Mouse (Mus musculus) urinary bladder, adult 2 months (tissue): Measurements from ENCODE around the gene Zfp663. TPM values are rescaled to one million over a fixed set of nuclear protein-coding genes. Genes with fewer than 3 reads are reported as not detected.
A peak's percentile ranks its signal among the peaks of the same experiment; 100 is the strongest.

ENCODE experiments used
- DNase-seq: peaks from one replicate; pipeline ENCODE4 v3.0.0; 2022; ENCODE audit warnings: low spot score
- polyA plus RNA-seq: library from polyadenylated mRNA; depleted of rRNA; stranded (reverse); fragments of >200 nt; gene quantifications from 2 replicates; pipeline ENCODE4 v1.2.3, GENCODE M21; 2012

Zfp663 gene
- polyA plus RNA-seq, 1 experiment, result not detected

- DNase-seq, result no peak
Measured at GRCm38 (mm10) chr2:165370348-165370747, 1.8 kb upstream of the Zfp663 start.

- DNase-seq, result no peak
Measured at GRCm38 (mm10) chr2:165367868-165368439, 575 bp downstream of the Zfp663 start.

GRCm38 (mm10) chr2:165367047-165367520 is 1.4 kb downstream of the Zfp663 start:
- DNase-seq, result no peak

- no peak for DNase-seq
Measured at GRCm38 (mm10) chr2:165364334-165365091, 4.0 kb downstream of the Zfp663 start.

GRCm38 (mm10) chr2:165363282-165363681 is 5.2 kb downstream of the Zfp663 start:
- no peak for DNase-seq

- DNase-seq, result no peak
Measured at GRCm38 (mm10) chr2:165360861-165361260, 7.7 kb downstream of the Zfp663 start.

- DNase-seq, result no peak
Measured at GRCm38 (mm10) chr2:165351828-165352513, 16.6 kb downstream of the Zfp663 start.

GRCm38 (mm10) chr2:165349466-165349865 is 19.1 kb downstream of the Zfp663 start:
- no peak for DNase-seq

- no peak for DNase-seq
Measured at GRCm38 (mm10) chr2:165346180-165346579, 22.3 kb downstream of the Zfp663 start.

GRCm38 (mm10) chr2:165337191-165337590 is 31.3 kb downstream of the Zfp663 start:
- DNase-seq, result no peak

- DNase-seq, result no peak
Measured at GRCm38 (mm10) chr2:165332610-165333210, 35.8 kb downstream of the Zfp663 start.

- DNase-seq, result no peak
Measured at GRCm38 (mm10) chr2:165329703-165330102, 38.8 kb downstream of the Zfp663 start.

- DNase-seq, result no peak
Measured at GRCm38 (mm10) chr2:165328746-165329145, 39.8 kb downstream of the Zfp663 start.

GRCm38 (mm10) chr2:165327386-165327785 is 41.1 kb downstream of the Zfp663 start:
- DNase-seq, result no peak

- peak; percentile 89 for DNase-seq
Measured at GRCm38 (mm10) chr2:165326304-165327190, 42.0 kb downstream of the Zfp663 start, which contains the start of gene Elmo2. Elmo2 (minus strand) TSS chr2:165326479.

- DNase-seq, result no peak
Measured at GRCm38 (mm10) chr2:165325521-165326303, 42.8 kb downstream of the Zfp663 start.

- no peak for DNase-seq
Measured at GRCm38 (mm10) chr2:165323928-165324327, 44.6 kb downstream of the Zfp663 start.

GRCm38 (mm10) chr2:165323484-165323883 is 45.0 kb downstream of the Zfp663 start:
- no peak for DNase-seq

- DNase-seq, result no peak
Measured at GRCm38 (mm10) chr2:165321981-165322735, 46.4 kb downstream of the Zfp663 start.
